Mouse (Mus musculus): Measurements from ENCODE around the gene Csnk1g2.

DNA sequence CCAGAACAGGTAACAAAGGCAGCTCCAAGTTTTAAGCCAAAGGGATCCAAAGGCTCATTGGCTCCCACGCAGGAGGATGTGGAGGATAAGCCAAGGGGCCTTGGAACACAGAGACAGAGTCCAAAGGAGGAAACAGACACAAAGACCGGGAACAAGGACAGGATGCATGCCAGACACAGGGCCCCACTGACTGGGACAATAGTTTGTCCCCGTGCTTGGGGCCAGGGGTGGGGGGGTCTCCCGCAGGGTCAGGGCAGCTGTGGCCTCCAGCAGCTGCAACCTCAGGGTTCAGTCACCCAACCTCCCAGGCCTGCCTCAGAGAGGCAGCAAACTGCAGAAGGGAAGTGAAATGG, 35.4 kb upstream of the Csnk1g2 start:
- TF ChIP-seq CTCF (IDR thresholded peaks at IDR 0.05; ENCODE audit: extremely low read depth, insufficient read depth, insufficient read length, insufficient replicate concordance) (no peak), POLR2A (IDR thresholded peaks at IDR 0.05; ENCODE audit: low read depth, low read length) (no peak)
